Mouse (Mus musculus) frontal cortex, postnatal 10 days (tissue): Measurements from ENCODE around the gene Wwc2.

Experiments
- DNase-seq, 2 experiments: peaks; one replicate each; pipeline ENCODE4 v3.0.0; 2022; ENCODE audit warnings: low spot score in 2 of 2, mixed read lengths in 1 of 2

Gene Wwc2

DNA sequence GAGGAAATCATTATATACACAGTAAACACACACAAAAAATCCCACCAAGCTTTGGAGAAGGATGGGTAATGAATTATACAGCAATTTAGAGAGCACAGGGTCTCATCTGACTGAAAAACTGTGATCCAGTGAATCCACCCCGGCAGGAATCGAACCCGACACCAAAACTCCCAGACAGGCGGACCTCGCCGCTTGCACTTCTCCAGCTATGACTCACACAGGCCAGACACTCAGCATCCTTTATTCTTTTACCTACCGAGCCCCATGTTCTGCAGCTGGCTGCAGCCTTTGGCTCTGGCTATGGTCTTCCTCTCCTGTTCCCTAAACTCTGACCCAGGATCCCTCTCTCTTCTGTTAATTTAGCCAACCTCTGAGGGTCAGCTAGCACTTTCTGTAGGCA lies 85.5 kb downstream of the Wwc2 start:
- no peak for DNase-seq

DNA sequence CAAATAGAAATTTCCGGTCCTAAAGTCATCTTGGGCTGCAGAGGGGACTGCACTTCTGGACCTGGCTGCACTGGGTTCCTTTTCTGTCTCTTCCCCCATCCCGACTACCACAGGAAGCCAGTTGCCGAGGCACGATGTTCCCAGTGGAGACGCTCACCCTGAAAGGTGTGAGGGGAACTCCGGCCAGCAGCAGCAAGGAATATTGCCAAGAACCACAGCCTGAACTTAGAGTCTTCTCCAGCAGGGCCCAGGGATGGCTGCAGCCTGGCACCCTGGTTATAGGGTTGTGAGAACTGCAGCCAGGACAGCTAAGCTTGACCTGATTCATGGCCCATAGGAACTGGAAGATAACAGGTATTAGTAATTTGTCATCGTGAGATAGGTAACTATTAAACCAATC lies 86.7 kb downstream of the Wwc2 start:
- no peak for DNase-seq

DNA sequence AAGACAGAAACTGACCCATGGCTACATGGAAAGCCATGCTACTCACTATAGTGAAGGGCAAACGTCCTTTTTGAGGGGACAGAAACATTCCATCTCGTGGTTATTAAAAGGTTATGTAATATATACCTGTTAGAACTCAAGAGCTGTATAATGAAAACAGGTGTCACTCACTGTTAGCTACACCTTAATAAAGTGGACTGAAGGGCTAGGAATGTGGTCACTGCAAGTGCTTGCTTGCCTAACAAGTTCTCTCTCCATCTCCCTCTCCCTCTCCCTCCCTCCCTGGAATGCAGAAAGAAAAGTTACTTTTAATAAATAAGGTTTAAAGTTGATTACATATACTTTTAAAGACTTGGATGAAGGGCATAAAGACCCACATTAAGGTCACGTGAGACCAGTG lies 88.0 kb downstream of the Wwc2 start:
- DNase-seq, result no peak

DNA sequence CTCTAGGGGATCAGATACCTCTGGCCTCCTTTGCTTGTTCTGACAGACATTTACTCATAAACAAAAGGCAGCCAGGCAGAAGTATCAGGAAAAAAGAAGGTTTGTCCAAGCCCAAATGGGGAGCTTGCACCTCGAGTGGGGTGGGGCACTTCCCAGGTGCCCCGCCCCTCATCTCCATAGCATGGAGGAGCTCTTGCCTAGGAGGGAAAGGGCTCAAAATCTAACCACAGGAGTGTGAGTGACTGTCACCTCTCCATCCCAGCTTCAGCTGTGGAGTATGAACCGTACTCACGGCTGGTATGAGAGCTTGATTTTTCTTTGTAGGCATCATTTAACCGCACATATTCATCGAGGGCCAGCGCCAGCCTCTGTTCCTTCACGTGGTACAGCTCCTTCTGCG lies 90.4 kb downstream of the Wwc2 start:
- DNase-seq, result no peak

DNA sequence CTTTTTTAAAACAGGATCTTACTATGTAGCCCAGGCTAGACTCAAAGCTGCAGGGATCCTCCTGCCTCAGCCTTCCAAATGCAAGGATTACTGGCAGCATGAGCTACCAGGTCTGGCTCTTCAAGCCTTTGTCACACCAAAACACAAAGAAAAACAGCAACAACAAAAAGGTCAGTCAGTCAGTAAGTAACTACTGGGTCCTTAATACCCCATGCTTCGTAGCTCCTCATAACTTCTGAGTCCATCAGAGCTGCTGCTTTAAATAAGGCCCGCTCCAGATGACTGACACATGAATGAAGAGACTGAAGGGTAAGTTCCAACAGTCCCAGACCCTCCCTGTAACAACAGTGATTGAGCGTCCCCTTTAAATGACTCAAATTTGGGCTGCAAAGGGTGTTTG lies 90.8 kb downstream of the Wwc2 start:
- DNase-seq, result no peak

DNA sequence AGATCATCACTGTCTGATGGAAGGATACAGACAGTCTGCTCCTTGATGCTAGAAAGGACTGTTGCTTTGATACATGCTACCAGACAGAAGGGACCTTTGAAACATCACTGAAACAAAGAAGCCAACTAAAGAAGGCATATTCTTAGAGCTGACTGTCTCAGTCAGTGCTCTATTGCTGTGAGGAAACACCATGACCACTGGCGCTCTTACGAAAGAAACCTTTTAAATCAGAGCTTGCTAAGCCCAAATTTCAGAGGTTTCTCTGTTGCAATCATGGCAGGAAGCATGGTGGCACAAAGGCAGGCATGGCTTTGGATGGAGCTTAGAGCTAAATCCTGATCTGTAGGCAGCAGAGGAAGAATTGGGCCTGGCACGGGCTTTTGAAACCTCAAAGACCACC lies 98.3 kb downstream of the Wwc2 start:
- DNase-seq, result no peak

DNA sequence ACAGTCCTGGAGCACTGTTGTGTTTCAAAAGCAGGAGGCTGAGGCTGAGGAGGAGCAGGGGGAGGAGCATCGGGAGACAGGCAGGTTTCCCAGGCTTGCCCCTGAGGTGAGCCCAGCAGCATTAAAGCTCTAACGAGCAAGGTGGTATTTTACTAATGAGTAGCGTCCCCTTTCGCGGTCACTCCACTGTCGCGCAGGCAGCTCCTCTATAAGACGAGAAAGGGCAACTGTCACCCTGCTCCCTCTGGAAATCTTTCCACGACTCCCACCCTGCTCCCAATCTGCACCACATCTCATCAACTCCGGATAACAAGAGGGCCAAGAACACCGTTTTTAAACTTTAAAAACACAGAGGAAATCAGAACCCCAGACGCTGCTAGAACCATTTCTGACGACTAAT lies 99.1 kb downstream of the Wwc2 start:
- DNase-seq, result no peak

DNA sequence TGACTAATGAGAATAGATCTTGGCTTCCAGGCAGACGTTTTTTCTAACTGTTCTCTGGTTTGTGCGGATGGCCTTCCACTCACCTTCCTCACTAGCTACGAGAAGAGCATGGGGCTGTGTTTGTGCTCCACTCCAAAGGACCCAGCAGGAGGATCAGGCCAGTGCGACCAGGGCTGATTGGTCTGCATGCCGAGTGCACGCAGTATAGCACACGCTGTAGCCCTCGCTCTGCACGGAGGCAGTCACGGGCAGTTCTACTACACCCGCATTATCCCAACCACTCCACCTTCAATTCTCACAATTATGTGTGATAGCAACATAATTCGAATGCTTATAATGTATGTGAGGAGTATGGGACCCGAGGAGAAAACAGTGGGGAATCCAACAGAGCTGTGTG lies 99.9 kb downstream of the Wwc2 start:
- DNase-seq, result no peak

DNA sequence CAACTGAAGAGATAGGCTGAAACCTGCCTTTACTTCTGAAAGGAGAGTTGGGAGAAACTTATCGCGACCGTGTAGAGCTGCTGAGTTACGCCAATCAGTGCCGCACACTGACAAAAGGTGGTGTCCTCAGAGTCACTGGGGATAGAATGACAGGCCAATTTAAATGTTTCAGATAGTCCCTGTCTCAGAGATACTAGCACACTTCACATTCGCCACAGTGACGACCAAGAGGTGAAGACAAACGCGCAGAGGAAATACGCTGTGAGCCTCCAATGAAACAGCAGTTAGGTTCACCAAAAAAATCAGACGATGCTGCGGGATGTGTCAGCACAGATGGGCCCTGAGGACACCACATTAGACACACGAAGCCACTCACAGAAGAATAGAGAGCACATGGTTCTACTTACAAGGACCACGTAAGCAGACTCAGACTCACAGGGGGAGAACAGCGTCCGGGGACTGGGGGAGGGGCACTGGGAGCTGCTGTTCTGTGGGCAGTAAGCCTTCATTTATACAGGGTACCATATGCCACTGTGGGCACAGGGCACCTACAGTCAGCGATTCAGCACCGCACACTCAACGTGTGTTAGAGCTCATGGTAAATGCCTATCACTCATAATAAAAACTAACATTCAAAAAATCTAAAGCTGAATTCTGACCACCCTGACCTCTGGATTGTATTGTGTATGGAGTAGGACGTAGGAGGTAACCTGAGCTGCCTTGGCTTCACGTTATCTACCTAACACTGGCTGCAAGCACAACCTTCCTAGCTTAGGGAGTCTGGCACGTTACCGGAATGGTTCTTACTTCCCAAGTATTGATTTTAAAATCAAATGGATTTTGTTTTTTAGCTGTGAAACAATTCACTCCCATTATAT lies 100.5 kb downstream of the Wwc2 start:
- DNase-seq, result peak in 1 of 2 experiments; percentile 36

DNA sequence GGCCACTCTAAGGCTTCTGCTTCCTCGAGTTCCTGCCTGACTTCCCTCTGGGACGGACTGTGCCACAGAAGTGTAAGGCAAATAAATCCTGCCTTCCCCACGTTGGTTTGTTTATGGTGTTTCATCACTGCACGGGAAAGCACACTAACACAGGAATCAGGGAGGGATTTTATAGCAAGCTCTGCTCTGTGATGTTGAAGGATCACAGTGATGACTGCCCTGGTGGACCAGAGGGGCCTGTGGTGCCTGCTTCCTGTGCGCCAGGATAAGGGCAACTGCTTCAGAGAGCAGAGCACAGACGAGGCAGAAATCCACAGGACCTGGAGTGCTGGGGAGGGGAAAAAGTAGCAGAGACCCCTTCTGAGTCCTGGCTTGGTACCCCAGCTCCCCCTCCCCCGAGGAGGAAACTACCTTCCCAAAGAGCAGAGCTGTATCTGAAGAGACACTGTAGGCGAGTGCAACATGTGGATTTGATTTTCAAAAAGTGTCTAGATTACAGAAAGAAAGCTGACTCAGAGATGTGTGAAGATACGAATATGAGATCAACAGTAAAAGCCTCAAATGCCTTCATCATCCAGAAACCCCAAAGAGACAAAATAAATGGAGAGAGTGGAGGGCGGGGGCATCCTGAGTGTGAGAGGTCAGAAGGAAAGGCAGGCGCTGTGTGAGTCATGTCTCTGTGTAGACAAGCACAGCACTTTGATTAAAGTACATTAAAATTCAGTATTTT lies 101.7 kb downstream of the Wwc2 start:
- DNase-seq, result no peak

DNA sequence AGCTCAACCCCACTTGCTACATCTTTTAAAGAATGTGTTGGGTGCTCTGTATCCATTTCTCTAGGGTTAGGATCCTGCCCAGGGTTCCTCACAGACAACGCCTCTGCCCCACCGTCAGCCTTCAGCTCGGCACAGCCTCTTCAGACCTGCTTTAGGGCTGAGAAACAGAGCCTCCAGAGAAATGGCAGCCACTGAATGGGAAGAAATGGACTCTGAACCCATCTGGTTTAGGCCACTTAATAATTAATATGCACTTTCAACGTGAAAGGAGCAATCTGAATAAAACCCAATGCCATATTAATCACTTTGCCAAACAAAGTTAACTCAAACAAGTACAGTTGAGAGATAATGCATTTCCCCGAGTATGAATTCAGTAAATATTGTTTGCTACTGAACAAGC lies 106.4 kb downstream of the Wwc2 start:
- no peak for DNase-seq

DNA sequence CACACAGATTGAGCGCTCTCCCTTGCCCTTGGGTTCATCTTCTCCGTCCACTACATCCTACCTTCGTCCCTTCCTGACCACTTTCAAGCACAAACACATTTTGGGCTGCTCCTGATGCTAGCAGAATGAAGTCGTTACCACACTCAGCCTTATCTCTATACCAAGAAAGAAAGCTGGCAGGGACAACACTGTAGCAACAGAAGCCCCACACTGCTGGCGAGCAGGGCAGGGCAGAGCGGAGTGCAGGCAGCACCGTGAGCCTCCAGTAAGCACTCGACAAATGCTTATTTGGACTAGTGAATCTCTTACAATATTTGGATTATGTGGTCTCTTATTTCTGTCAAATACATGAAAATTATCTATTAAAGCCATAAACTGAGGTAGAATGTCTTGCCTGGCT lies 107.0 kb downstream of the Wwc2 start:
- DNase-seq, result no peak

DNA sequence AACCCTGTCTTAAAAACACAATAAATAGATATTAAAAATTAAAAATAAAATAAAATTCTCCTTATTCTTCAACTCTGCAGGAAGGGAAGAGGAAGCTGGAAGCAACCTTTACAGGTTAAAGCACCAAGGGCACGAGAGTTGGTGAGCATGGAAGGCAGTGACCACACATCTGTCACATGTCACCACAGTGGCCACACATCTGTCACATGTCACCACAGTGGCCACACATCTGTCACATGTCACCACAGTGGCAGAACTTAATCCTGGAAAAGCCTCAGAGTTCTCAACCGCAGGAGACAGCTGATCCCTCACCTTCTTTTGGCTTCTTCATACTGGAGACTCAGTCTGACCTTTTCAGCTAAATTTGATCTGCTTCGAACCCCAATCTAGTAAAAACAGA lies 112.2 kb downstream of the Wwc2 start:
- no peak for DNase-seq

DNA sequence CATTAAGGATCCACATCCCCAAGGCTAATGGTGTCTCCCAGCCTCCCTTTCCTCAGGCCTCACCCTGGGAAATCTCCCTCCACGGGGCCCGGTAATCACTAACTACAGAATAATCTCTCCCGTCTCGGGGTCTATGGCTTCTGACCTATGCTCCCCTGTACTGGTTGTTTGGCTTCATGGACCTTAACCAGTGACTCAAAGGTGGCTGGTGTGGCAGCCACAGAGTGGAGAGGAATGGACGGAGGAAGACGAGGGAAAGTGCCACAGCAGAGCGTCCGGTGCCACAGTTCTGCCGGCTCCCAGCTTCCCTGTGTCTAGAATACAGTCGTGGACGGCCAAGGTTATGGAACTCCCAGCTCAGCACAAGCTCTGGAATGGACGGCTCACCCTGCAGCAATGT lies 114.9 kb downstream of the Wwc2 start:
- DNase-seq, result no peak

DNA sequence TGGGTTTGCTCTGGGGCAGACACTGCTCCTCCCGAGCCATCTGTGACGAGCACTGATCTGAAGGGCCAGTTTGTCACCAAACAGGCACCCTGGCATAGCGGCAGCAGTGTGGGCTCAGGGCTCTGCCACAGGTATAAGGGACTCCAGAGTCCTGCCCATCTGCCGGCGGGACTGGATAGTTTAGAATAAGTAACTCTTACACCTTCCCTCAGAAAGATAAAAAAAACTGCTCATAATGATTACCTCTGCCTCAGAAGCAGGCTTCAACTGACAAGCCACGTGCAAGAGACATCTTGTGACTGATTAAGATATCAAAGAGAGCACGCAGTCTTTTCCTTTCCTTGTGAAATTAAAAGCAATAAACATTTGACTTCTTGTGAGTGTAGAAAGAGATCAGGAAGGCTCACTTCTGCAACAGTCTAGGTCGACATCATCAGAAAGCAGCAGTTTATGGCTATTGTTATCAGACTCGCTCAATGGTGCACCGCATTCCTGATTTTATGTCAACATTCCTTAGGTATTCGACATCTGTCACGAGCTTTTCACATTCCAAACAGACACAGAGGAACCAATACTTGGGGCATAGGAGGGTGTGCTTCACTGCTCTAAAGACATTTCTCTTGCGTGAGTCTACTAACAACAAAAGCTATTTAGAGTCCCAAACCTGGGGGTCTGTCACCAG lies 116.1 kb downstream of the Wwc2 start:
- no peak for DNase-seq

DNA sequence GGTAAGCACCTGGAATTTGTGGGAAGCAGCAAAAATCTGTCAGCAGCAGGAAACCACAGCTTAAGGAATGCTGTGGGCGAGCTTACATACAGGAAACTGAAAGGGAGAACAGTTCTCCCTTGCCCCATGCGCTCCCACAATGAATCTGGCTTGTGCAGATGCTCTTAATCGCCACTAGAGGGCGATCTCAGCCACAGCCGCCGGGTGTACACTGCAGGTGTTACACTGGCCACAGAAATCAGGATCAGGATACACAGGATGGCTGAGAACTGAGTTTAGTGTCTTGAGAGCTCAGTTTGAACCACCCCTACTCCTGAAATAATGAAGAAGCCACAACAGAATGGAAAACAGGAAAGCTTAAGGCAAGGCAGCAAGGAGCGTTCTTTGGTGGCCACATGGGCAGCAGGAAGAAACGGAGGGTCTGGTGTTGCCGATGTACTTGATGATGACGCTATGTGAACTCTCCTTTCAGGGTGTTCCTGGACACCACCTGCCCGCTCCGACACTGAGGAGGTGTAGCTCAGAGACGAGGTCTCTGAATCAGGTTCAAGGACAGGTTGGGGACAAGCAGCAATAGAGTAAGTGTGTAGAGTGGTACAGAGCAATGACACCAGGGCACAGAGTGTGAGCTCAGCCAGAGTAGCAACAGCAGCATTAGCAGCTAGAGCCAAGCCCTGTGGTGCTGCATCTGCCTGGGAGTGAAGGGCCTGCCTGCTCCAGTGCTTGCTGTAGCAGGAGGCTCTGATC lies 118.2 kb downstream of the Wwc2 start:
- DNase-seq, result peak in 1 of 2 experiments; percentile 24

DNA sequence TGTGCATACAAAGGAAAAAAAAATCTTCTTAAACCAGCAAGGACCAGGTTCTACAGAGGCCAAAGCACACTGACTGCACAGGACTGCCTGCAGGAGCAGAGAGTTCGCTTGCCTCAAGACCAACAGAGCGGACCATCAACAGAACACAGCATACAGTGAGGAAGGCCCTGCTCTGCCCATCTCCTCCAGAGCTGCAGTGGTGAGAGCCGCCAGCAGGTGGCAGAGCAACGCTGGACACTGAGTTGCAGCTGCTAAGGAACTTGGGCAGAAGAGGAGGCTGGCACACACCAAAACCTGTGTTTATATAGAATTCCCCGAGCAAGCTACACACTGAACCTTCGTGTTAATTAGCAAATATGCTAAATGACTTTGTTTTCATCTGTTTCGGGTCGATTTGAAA lies 123.7 kb downstream of the Wwc2 start:
- DNase-seq, result peak; percentile 52 to 83

DNA sequence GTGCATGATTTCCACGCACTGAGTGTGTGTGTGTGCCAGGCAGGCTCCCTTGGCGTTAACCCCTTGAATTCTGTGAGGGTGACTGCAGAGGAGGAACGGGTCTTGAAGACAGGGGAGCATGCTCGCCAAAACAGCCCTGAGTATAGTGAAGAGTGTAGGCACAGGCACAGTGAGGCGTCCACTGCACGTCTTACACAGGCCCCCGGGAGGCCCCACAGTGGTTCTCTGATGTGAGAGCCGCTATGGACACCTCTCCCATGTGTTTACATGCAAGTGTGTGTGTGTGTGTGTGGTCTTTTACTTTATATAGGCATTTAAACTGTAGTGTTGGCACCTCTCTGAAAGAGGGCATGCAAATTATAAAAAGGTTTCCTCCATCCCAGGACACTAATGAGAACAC lies 124.2 kb downstream of the Wwc2 start:
- no peak for DNase-seq

DNA sequence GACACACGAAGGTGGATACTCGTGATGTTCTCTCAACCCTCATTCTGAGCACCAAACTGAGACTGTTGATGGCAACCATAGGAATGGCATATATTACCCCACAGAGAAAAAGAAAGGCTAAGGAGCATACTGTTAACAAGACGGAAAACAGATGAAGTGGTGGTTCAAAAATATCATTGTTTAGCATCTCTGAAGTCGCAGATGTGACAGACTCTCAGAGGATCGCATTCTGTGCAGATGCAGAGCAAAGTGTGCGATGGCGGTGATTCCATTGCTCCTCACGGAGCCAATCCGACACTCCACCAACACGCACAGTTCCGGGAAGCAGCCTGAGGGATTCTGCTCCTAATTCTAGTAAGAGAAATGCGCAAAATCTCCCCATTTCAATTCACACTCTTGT lies 131.5 kb downstream of the Wwc2 start:
- DNase-seq, result no peak

DNA sequence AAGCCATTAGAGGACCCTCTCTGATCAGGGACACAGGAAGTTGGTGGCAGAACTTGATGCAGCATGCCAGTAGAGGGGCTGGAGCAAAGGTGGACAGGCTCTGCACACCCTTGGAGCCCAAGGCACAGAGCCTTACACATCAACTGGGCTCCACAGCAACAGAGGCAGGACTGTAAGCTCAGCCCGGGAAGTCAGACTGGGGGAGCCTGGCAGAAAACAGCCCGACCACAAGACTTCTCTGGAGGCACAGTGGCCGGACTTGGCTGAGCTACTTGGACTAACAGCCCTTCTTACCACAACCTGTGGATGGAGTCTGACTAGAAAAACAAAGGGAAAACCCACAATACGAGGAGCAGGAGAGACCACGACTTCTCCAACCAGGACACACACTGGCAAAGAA lies 137.4 kb downstream of the Wwc2 start:
- DNase-seq, result no peak

DNA sequence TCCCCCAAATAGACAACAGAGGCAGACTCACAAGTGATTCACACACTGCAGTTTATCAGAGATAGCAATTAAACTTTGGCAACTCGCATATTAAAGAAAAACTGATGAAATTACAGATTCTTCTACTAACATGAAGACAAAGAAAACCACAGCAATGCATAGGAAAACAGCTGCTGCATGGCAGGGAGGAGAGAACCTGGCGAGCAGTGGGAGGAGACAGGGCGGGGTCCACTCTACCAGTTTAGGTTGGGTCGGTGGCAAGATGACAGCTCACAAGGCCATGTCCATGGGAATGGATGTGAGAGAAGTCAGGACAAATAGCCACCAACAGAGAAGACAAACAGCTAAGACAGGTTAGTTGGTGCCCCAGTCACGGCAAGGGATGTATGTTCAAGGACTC lies 138.0 kb downstream of the Wwc2 start:
- DNase-seq, result no peak
